ENCODE assay signal across 13 mouse cellular contexts in genomic region chr19:23178533-23178932, GRCm38 (mm10).
"Had no signal": no experiment of that assay in that cellular context is flagged by ENCODE, and none has a peak within 500 bp of the region (broad histone marks: within the 10 kb centered on the region; RNA-seq: fewer than 3 reads in every experiment).

No protein-coding gene starts in this region.

- DNase-seq: gastrocnemius, postnatal 14 days; gastrocnemius, postnatal 36 days; heart, adult 18-20 months; heart, postnatal 10 days; kidney, adult 11 months; kidney, adult 2 months; kidney, adult 9 months; kidney, postnatal 14 days; kidney, postnatal 36 days; liver; liver, embryonic 13.5 days had no signal

- ATAC-seq: hindbrain, postnatal 0 days; intestine, embryonic 16.5 days had no signal
